Mouse (Mus musculus) adrenal gland (tissue): ENCODE measurements around the gene Efcab1.

Source experiments
- intact Hi-C: fragments of 180-260 bp; cut with DNase I; formaldehyde crosslinking; loops from one replicate; pipeline ENCODE4 v1.15.1; 2025

Gene Efcab1

DNA sequence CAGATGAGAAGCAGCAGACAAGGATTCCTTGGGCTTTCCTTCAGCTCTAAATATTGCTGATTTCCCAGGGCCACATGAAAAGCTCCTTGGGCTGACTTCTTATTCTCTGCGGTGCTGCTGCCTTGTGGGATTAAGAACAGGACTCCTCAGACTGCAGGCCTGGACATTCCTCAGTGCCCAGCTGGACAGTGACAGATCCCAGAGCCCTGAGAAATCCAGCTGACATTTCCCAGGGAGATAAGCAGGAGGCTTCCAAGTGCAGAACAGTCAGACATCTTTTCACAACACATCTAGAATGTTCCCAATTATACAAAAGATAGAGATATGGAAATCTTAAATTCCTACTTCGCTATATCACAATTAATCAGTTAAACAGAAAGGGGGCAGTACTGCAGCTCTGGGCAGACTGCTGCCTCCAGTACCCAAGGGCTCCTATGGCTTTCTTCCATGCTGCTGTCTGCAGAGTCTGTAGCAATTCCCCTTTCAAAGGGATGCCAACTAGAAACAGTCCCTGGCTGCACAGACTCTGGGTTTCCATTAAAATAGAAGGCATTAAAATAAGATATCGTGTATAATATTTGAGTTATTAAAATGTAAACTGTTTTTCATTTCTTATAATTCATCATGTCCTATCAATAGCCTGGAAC lies 86.2 kb downstream of the Efcab1 start:
- intact Hi-C loops: no loop called here

- intact Hi-C loops: no loop called here
These were observed 108.3 kb downstream of the Efcab1 start for GRCm38 (mm10) chr16:15014724-15015123.
